Mouse (Mus musculus): ENCODE data around the gene Sucnr1. TPM values are rescaled to one million over a fixed set of nuclear protein-coding genes. Genes with fewer than 3 reads are reported as not detected.
"Not testable (repeated sequence)": the region's sequence is repeated elsewhere in the genome, so short reads cannot be mapped to it uniquely, and the experiment has no call there.

Sucnr1 gene
- polyA plus RNA-seq, 1 experiment from 2014 or later: not detected

DNA sequence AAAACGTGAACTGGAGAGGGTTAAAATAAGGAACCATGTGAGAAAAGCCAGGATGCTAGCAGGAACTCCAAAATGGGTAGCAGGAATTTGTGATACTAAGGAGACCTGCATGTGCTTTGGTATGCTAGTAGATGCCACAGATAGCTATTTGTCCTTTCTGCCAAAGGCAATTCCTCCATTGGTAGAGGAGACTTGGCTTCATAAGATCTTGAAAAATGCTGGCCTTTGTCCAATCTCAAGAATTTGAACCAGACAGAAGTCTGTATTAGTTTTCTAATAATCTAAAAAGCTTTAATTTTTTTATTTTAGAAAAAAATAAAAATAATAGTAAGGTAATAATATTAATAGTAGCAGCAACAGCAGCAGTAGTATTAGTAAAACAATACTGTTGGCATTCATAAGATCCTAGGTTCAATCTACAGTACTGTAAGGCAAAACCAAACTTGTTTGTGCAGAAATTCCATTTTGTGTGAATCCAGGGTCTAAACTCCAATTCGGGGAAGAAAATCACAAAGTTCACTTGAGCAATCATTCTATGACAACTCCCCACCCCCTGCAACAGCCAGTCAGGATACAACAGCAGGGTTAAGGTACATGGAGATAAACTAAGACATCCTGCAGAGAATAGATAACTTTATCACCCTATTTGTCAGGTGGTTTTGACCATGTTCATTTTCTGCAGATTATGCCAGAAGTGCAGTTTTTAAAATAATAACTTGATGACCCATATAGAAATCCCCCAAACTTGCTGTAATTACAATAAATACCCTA lies 12.9 kb downstream of the Sucnr1 start:
- Histone ChIP-seq H3K4me2 (replicated peaks) (no peak overlapping the region), H3K27me3 (no peaks in the 10 kb centered on the region), H3K27ac (no peak overlapping the region), H3K4me3 (no peak overlapping the region), H3K9me3 (no peaks in the 10 kb centered on the region), H3K9ac (no peak overlapping the region), H3K36me3 (no peaks in the 10 kb centered on the region), H3K4me1 (no peaks in the 10 kb centered on the region)
- 77% methylated on average over 1 of the region's 2 CpGs for WGBS
- no peak for ATAC-seq (ENCODE audit: insufficient number of reproducible peaks, insufficient read depth, low FRiP score, low TSS enrichment)

DNA sequence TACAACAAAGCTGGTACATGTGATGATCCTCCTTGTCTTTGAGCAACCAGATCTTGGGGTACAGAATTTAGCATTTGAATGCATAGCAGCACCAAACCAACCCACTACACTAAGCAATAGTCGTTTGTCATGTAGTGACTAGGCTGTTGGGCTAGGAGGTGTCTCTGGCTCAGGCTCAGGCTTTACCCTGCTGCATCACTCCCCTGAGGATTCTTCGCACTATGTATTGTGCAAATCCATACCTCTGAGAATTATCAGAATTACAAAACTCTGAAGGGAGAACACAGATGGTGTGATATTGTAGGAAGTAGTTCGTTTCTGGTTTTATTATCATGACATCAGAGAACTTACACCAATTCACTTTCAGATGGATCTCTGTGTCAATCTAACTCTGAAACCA lies 15.3 kb downstream of the Sucnr1 start:
- Histone ChIP-seq H3K36me3 (no peaks in the 10 kb centered on the region), H3K4me3 (no peak overlapping the region), H3K27me3 (no peaks in the 10 kb centered on the region), H3K27ac (no peak overlapping the region), H3K4me2 (replicated peaks) (no peak overlapping the region), H3K4me1 (no peaks in the 10 kb centered on the region), H3K9ac (no peak overlapping the region), H3K9me3 (no peaks in the 10 kb centered on the region)
- WGBS: 78% methylated on average over 3 of the region's 3 CpGs
- ATAC-seq (ENCODE audit: insufficient number of reproducible peaks, insufficient read depth, low FRiP score, low TSS enrichment): no peak

- H3K4me1 ChIP-seq: no peaks in the 10 kb centered on the region
- no peak overlapping the region for H3K4me2 ChIP-seq (replicated peaks)
- H3K36me3 ChIP-seq: no peaks in the 10 kb centered on the region
- H3K4me3 ChIP-seq: no peak overlapping the region
- H3K9me3 ChIP-seq: no peaks in the 10 kb centered on the region
- ATAC-seq (ENCODE audit: insufficient number of reproducible peaks, insufficient read depth, low FRiP score, low TSS enrichment): no peak
- H3K27ac ChIP-seq: no peak overlapping the region
- WGBS: 90% methylated on average over 2 of the region's 2 CpGs
- no peaks in the 10 kb centered on the region for H3K27me3 ChIP-seq
- no peak overlapping the region for H3K9ac ChIP-seq
These were observed 15.8 kb downstream of the Sucnr1 start for GRCm38 (mm10) chr3:60097485-60097884.

- H3K9ac ChIP-seq: no peak overlapping the region
- no peaks in the 10 kb centered on the region for H3K4me1 ChIP-seq
- 80% methylated on average over 1 of the region's 1 CpGs for WGBS
- H3K27me3 ChIP-seq: no peaks in the 10 kb centered on the region
- no peak overlapping the region for H3K4me2 ChIP-seq (replicated peaks)
- H3K36me3 ChIP-seq: no peaks in the 10 kb centered on the region
- no peaks in the 10 kb centered on the region for H3K9me3 ChIP-seq
- H3K27ac ChIP-seq: no peak overlapping the region
- ATAC-seq (ENCODE audit: insufficient number of reproducible peaks, insufficient read depth, low FRiP score, low TSS enrichment): no peak
- no peak overlapping the region for H3K4me3 ChIP-seq
These were observed 16.9 kb downstream of the Sucnr1 start for GRCm38 (mm10) chr3:60098521-60098920.

GRCm38 (mm10) chr3:60104462-60105109 lies 22.9 kb downstream of the Sucnr1 start:
- Histone ChIP-seq H3K4me1 (no peaks in the 10 kb centered on the region), H3K27me3 (no peaks in the 10 kb centered on the region), H3K9ac (no peak overlapping the region), H3K27ac (no peak overlapping the region), H3K4me3 (no peak overlapping the region), H3K36me3 (no peaks in the 10 kb centered on the region), H3K9me3 (no peaks in the 10 kb centered on the region), H3K4me2 (replicated peaks) (no peak overlapping the region)
- 85% methylated on average over 2 of the region's 2 CpGs for WGBS
- no peak for ATAC-seq (ENCODE audit: insufficient number of reproducible peaks, insufficient read depth, low FRiP score, low TSS enrichment)

DNA sequence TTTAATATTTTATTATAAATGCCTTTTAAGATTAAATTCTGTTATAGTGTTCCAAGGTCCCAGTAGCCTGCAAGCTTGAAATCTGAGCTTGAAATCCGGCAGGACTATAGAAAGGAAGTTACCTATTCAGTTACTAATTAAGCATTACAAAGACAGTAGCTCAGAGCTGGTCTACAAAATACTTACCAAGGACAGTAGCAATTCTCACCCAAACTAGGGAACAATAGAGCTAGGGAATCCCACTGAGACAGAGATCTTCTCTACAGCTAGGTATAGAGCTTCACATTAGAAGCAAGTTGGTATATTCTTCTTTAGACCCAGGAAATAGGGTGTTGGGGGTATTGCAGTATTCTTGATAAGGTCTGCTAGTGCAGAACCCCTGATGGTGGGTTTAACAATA lies 24.8 kb downstream of the Sucnr1 start:
- H3K27ac ChIP-seq; ATAC-seq (ENCODE audit: insufficient number of reproducible peaks, insufficient read depth, low FRiP score, low TSS enrichment); H3K4me2 ChIP-seq (replicated peaks); H3K9me3 ChIP-seq; H3K36me3 ChIP-seq; H3K27me3 ChIP-seq; H3K4me1 ChIP-seq; H3K9ac ChIP-seq; H3K4me3 ChIP-seq: not testable (repeated sequence)
- WGBS: 52% methylated on average over 1 of the region's 1 CpGs

- Histone ChIP-seq H3K36me3 (no peaks in the 10 kb centered on the region), H3K27me3 (no peaks in the 10 kb centered on the region), H3K27ac (no peak overlapping the region), H3K4me3 (no peak overlapping the region), H3K4me1 (no peaks in the 10 kb centered on the region), H3K9me3 (no peaks in the 10 kb centered on the region), H3K4me2 (replicated peaks) (no peak overlapping the region), H3K9ac (no peak overlapping the region)
- ATAC-seq (ENCODE audit: insufficient number of reproducible peaks, insufficient read depth, low FRiP score, low TSS enrichment): no peak
- WGBS: 87% methylated on average over 3 of the region's 3 CpGs
These were observed 26.1 kb downstream of the Sucnr1 start for GRCm38 (mm10) chr3:60107736-60108135.

DNA sequence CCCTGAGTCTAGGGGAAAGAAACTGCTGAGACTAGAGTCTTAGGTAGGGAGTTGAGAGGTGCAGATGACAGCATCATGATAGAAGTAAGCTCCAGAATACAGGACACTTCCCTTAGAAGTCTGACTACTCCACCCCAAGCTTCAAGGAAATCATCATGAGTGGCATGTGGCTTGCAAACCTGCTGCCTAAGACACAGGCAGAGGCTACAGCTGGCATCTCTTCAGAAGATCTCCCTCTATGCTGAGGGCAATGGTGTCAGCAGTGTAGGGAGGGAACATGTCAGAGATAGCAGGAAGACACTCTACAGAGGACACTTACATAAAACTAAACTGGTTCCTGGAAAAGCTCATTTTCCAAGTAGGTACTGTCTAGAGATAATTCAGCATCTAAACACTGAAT lies 27.1 kb downstream of the Sucnr1 start:
- Histone ChIP-seq H3K36me3 (no peaks in the 10 kb centered on the region), H3K27me3 (no peaks in the 10 kb centered on the region)
- ATAC-seq (ENCODE audit: insufficient number of reproducible peaks, insufficient read depth, low FRiP score, low TSS enrichment): no peak

DNA sequence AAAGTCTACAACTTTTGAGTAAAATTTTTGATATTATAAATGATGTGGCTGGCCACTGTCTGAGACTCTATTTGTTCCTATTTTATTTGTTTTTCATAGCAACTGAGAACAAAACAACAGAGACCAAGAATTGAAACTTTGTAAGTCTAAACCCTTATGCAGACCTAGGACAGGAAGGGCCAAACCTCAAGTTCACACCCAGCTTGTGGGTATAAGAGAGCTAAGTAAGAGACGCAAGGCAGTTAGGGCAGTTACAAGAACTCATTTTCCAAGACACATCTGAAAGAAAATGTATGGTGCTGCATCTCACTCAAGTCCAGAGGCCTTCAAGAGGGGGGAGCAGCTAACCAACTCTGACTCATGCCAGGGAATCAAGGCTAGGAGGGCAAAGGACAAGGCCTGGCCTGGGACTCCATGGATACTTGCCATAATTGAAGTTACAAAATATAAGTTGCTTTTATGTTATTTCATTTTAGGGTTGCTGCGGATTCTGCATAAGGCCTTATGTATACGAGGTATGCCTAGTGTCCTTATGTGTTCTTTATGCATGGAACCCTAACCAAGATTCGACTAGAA lies 29.6 kb downstream of the Sucnr1 start:
- no peak overlapping the region for H3K4me2 ChIP-seq (replicated peaks)
- H3K27ac ChIP-seq: no peak overlapping the region
- H3K36me3 ChIP-seq: no peaks in the 10 kb centered on the region
- H3K4me3 ChIP-seq: no peak overlapping the region
- H3K9ac ChIP-seq: no peak overlapping the region
- WGBS: 86% methylated on average over 4 of the region's 4 CpGs
- H3K4me1 ChIP-seq: no peaks in the 10 kb centered on the region
- ATAC-seq (ENCODE audit: insufficient number of reproducible peaks, insufficient read depth, low FRiP score, low TSS enrichment): no peak
- no peaks in the 10 kb centered on the region for H3K9me3 ChIP-seq
- H3K27me3 ChIP-seq: no peaks in the 10 kb centered on the region

More for the DNA sequence above, 27.1 kb downstream of the Sucnr1 start:
- no peaks in the 10 kb centered on the region for H3K9me3 ChIP-seq
- H3K4me1 ChIP-seq: no peaks in the 10 kb centered on the region
- no peak overlapping the region for H3K9ac ChIP-seq
- H3K4me3 ChIP-seq: no peak overlapping the region
- no peak overlapping the region for H3K4me2 ChIP-seq (replicated peaks)
- no peak overlapping the region for H3K27ac ChIP-seq

DNA sequence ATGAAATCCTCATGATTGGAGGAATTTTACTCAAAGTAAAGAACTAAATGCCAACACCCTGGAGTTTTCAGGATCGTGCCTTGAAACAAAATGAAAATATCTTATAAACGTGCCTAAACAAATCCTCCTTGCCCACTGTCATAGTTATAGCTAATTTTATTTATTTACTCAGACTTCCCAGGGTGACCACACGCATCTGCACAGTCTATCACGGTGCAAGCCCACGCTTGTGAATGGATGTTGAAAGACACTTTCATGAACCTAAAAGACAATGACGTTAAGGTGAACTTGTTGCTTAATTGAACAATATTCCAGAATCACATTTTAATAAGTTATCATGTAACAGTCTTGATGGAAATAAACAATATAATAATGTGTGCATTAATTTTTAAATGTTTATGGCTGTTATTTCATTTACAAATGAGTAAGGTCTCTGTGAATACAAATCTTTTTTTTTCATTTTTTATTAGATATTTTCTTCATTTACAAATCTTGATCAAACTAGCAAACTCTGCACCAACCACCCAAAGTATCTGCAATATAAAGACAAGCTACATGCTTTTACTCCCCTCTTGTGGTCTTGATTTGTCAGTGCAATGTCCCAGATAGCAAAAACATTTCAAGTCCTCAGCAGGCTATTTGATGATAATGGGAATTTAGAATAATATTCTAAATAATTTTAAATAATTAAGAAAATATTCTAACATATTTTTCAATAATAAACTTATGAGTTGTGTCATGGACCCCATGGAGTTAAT lies 30.4 kb downstream of the Sucnr1 start:
- Histone ChIP-seq H3K27me3 (no peaks in the 10 kb centered on the region), H3K4me3 (no peak overlapping the region), H3K9me3 (no peaks in the 10 kb centered on the region), H3K36me3 (no peaks in the 10 kb centered on the region), H3K27ac (no peak overlapping the region), H3K4me2 (replicated peaks) (no peak overlapping the region), H3K9ac (no peak overlapping the region), H3K4me1 (no peaks in the 10 kb centered on the region)
- 72% methylated on average over 6 of the region's 6 CpGs for WGBS
- no peak for ATAC-seq (ENCODE audit: insufficient number of reproducible peaks, insufficient read depth, low FRiP score, low TSS enrichment)

DNA sequence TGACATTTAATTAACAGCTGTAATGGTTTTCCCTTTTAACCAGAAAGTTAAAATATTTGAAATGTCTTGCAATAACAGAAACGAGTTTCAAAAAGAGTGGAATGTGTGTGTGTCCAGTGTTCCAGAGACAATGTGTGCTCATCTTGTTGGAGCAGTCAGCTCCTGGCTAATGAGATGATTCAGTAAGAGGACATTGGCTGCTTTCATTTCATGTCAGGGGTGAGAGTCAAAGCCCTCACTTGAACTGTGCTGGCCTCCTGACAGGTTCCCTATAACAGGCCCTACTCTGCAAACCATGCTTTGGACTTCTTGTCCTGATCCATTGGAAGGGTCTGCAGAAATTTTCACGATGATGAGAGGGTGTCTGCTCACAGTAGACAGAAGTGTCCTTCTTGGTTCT lies 32.9 kb downstream of the Sucnr1 start:
- Histone ChIP-seq H3K9me3 (no peaks in the 10 kb centered on the region), H3K27ac (no peak overlapping the region), H3K9ac (no peak overlapping the region), H3K36me3 (no peaks in the 10 kb centered on the region), H3K4me3 (no peak overlapping the region), H3K27me3 (no peaks in the 10 kb centered on the region), H3K4me2 (replicated peaks) (no peak overlapping the region), H3K4me1 (no peaks in the 10 kb centered on the region)
- no peak for ATAC-seq (ENCODE audit: insufficient number of reproducible peaks, insufficient read depth, low FRiP score, low TSS enrichment)
- 54% methylated on average over 2 of the region's 2 CpGs for WGBS

DNA sequence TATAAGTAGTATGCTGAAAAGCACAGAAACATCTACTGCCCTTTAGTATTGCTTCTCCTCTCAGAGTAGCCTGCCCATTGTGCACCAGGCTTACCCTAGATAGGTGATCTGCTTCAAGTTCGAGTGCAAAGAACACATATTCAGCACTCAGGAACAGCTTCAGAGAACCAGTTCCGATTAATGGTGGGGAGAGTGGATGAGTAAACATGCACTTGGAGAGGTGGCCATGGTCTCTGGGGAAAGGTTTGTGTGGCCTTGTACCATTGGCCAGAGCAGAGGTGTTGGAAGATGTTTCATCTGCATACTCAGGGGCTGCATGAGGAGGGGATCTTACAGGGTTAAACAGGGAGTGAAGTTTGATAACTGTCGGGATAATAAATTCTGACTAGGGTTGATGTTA lies 39.8 kb downstream of the Sucnr1 start:
- Histone ChIP-seq H3K9ac (no peak overlapping the region), H3K4me2 (replicated peaks) (no peak overlapping the region), H3K36me3 (no peaks in the 10 kb centered on the region), H3K27ac (no peak overlapping the region), H3K9me3 (no peaks in the 10 kb centered on the region), H3K4me3 (no peak overlapping the region), H3K27me3 (no peaks in the 10 kb centered on the region), H3K4me1 (no peaks in the 10 kb centered on the region)
- no peak for ATAC-seq (ENCODE audit: insufficient number of reproducible peaks, insufficient read depth, low FRiP score, low TSS enrichment)
- 78% methylated on average over 3 of the region's 3 CpGs for WGBS
